Comparison of ENCODE assay signal across 10 mouse cellular contexts in the genomic region with DNA sequence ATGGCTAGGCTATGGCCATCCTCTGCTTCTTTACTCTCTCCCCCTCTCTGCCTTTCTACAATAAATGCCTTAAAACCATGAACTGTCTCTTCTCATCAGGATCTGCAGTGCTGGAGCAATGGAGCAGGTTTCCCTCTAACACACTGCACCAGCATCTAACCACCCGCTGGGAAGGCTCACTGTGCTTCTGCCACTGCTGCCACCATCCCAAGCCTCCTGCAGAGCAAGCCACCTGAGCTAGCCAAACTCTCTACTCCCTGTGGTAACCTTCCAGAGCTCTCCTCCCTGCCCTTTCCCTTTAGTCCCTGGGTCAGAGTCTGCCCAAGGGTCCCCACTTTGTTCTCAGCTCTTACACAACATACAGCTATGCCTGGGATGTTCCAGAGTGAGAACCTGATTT.
"Had no signal": no experiment of that assay in that cellular context is flagged by ENCODE, and none has a peak within 500 bp of the region (broad histone marks: within the 10 kb centered on the region; RNA-seq: fewer than 3 reads in every experiment).

No protein-coding gene starts in this region.

- DNase-seq: kidney, adult 9 months; kidney, postnatal 10 days; kidney, postnatal 4 days; lung, embryonic 14.5 days; lung, postnatal 10 days; lung, postnatal 4 days; midbrain, embryonic 14.5 days; right cerebral cortex, postnatal 14 days; thymus, adult 2 months; thymus, postnatal 25 days had no signal
